Mouse (Mus musculus) megakaryocyte, adult 5-6 weeks (primary cell): ENCODE measurements around the gene Phf11b. TPM values are rescaled to one million over a fixed set of nuclear protein-coding genes. Genes with fewer than 3 reads are reported as not detected.
"Not testable (repeated sequence)": the region's sequence is repeated elsewhere in the genome, so short reads cannot be mapped to it uniquely, and the experiment has no call there.

Source experiments
- ATAC-seq: 2 replicates; pipeline ENCODE4 v1.8.0; 2016; ENCODE audit warnings: mild to moderate bottlenecking, inconsistent platforms; ENCODE audit not compliant: poor library complexity, severe bottlenecking
- total RNA-seq, 2 experiments: library from RNA; stranded (forward) in 1 of 2; stranded (reverse) in 1 of 2; fragments of 153-499, 151-499 nt in 1 of 2; fragments of 221-1000, 200-1000 nt in 1 of 2; gene quantifications; 2 replicates each; pipeline versions ENCODE4 v1.2.3 to v1.2.4; 2015 to 2017

The Phf11b gene
- 28.6 and 31.1 TPM in 2 replicates for total RNA-seq (2015)
- 38.6 and 43.7 TPM in 2 replicates for total RNA-seq (2017)

GRCm38 (mm10) chr14:59341189-59341588, at the start of gene Phf11b:
TSS of gene Phf11b (minus strand) at chr14:59341351.
- ATAC-seq: peak; percentile 96

- 0 out of 2 replicates have a peak, but pooled peaks have one; percentile 51 for ATAC-seq
Measured at GRCm38 (mm10) chr14:59390181-59390580, 49.0 kb upstream of the Phf11b start.

- ATAC-seq: no peak
Measured at GRCm38 (mm10) chr14:59389532-59389931, 48.4 kb upstream of the Phf11b start.

GRCm38 (mm10) chr14:59370348-59371068, 29.4 kb upstream of the Phf11b start:
- no peak for ATAC-seq

GRCm38 (mm10) chr14:59366386-59367105, 25.4 kb upstream of the Phf11b start:
- ATAC-seq: no peak

GRCm38 (mm10) chr14:59365244-59365644, 24.1 kb upstream of the Phf11b start, which contains the start of gene Phf11d:
TSS of gene Phf11d (minus strand) at chr14:59365470.
- peak; percentile 91 for ATAC-seq

- ATAC-seq: no peak
Measured at GRCm38 (mm10) chr14:59339541-59339940, 1.6 kb downstream of the Phf11b start.

- ATAC-seq: not testable (repeated sequence)
Measured at GRCm38 (mm10) chr14:59336056-59336455, 5.1 kb downstream of the Phf11b start.

GRCm38 (mm10) chr14:59330499-59330898, 10.7 kb downstream of the Phf11b start:
- ATAC-seq: peak; percentile 67

- not testable (repeated sequence) for ATAC-seq
Measured at GRCm38 (mm10) chr14:59319970-59320369, 21.2 kb downstream of the Phf11b start.

GRCm38 (mm10) chr14:59319036-59319435, 22.1 kb downstream of the Phf11b start:
- ATAC-seq: not testable (repeated sequence)

GRCm38 (mm10) chr14:59297391-59297790, 43.8 kb downstream of the Phf11b start, which contains the start of gene Phf11a:
TSS of gene Phf11a (minus strand) at chr14:59297522.
- ATAC-seq: peak; percentile 97

GRCm38 (mm10) chr14:59291769-59292168, 49.4 kb downstream of the Phf11b start:
- not testable (repeated sequence) for ATAC-seq

GRCm38 (mm10) chr14:59274961-59275360, 66.2 kb downstream of the Phf11b start:
- ATAC-seq: not testable (repeated sequence)

Other genes starting within 250 kb of the Phf11b start
- not detected in 2 replicates for gene 1700129C05Rik, start 198.5 kb downstream of the Phf11b start, total RNA-seq (2015)
- gene 1700129C05Rik, start 198.5 kb downstream of the Phf11b start, total RNA-seq (2017): not detected in 2 replicates
- gene Gm5142, start 162.6 kb downstream of the Phf11b start, total RNA-seq (2015): not detected in 2 replicates
- not detected in 2 replicates for gene Gm5142, start 162.6 kb downstream of the Phf11b start, total RNA-seq (2017)
- gene Rcbtb1, start 140.1 kb downstream of the Phf11b start, total RNA-seq (2015): 28.0 and 32.7 TPM in 2 replicates
- gene Rcbtb1, start 140.1 kb downstream of the Phf11b start, total RNA-seq (2017): 16.7 and 19.7 TPM in 2 replicates
- gene Gm6904, start 81.1 kb downstream of the Phf11b start, total RNA-seq (2015): 1.4 TPM in 1 of 2 replicates, not detected in the other
- not detected in 2 replicates for gene Gm6904, start 81.1 kb downstream of the Phf11b start, total RNA-seq (2017)
- 7.3 and 8.0 TPM in 2 replicates for gene Phf11a, start 43.8 kb downstream of the Phf11b start, total RNA-seq (2015)
- 7.5 and 9.8 TPM in 2 replicates for gene Phf11a, start 43.8 kb downstream of the Phf11b start, total RNA-seq (2017)
- 8.1 and 12.3 TPM in 2 replicates for gene Phf11d, start 24.1 kb upstream of the Phf11b start, total RNA-seq (2015)
- gene Phf11d, start 24.1 kb upstream of the Phf11b start, total RNA-seq (2017): 17.4 and 20.1 TPM in 2 replicates
- 1.8 and 2.9 TPM in 2 replicates for gene Phf11c, start 54.0 kb upstream of the Phf11b start, total RNA-seq (2015)
- 1.7 and 2.5 TPM in 2 replicates for gene Phf11c, start 54.0 kb upstream of the Phf11b start, total RNA-seq (2017)
- gene Setdb2, start 99.5 kb upstream of the Phf11b start, total RNA-seq (2015): 40.4 and 40.9 TPM in 2 replicates
- 34.0 and 40.5 TPM in 2 replicates for gene Setdb2, start 99.5 kb upstream of the Phf11b start, total RNA-seq (2017)
- 34.5 and 36.8 TPM in 2 replicates for gene Cab39l, start 99.6 kb upstream of the Phf11b start, total RNA-seq (2015)
- gene Cab39l, start 99.6 kb upstream of the Phf11b start, total RNA-seq (2017): 29.9 and 30.7 TPM in 2 replicates